In the genomic region with DNA sequence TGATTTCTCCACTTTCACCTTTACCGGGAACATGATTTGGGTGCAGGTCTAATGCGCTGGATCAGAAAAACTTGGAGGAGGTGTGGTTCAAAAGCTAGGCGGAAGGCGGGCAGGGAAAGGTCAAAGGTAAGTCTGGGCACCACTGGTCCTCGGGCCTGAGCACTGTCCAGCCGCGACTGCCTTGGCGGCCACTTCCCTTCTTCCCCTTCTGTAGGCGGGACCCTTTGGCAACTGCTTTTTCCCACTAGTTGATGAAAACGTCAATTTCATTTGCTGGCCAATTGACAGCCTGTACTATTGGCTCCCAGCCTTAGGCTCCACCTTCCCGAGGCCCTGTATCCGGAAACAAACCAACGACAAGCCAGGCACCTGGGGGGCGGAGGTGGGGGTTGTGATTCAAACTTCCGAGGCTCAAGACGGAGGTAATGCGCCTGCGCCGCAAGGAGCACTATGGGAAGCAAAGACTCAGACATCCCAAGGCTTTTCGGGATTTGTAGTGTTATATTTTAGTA, we compare ENCODE assay signal across 8 mouse cellular contexts. TPM values are rescaled to one million over a fixed set of nuclear protein-coding genes. Genes with fewer than 3 reads are reported as not detected.
DNase-seq lines count a peak whose midpoint lies in the region; ATAC-seq and TF ChIP-seq lines count a peak whose summit lies in the region.

A gene (minus strand): TSS at position 396 of the 512 bp plus-strand sequence.

- peak within 1 kb of the TSS; percentile 82 for H3K27ac ChIP-seq in forebrain, embryonic 10.5 days
- peak within 1 kb of the TSS; percentile 64 for H3K27ac ChIP-seq in heart, embryonic 15.5 days
- peak within 1 kb of the TSS; percentile 78 for H3K27ac ChIP-seq in liver, embryonic 14.5 days
- no peak within 1 kb of the TSS for H3K27ac ChIP-seq in neural tube, embryonic 11.5 days (ENCODE audit: low read depth, low read length)
- H3K27ac ChIP-seq in stomach, postnatal 0 days (replicated peaks) = peak within 1 kb of the TSS; percentile 71

- peak; percentile 79 to 85 for DNase-seq in CD8-positive naive resting alpha-beta T cell, adult 2 months (ENCODE audit: low read depth in 2 of 2, low spot score in 2 of 2)
- peak; percentile 90 for DNase-seq in c-Kit-positive CD71-negative TER-119-negative erythroid progenitor cells, embryonic 14.5 days (ENCODE audit: low read depth)
- peak; percentile 96 for DNase-seq in forebrain, embryonic 10.5 days (ENCODE audit: extremely low spot score, low spot score)
- DNase-seq in kidney, postnatal 25 days = peak; percentile 98 to 99
- peak; percentile 92 to 93 (median 93) for DNase-seq in liver, embryonic 14.5 days (ENCODE audit: low read depth in 3 of 3, low spot score in 3 of 3)
- DNase-seq in neural tube, embryonic 11.5 days (ENCODE audit: low spot score) = peak; percentile 96
- peak; percentile 97 for DNase-seq in stomach, postnatal 0 days (ENCODE audit: low spot score)

- no peak for TF ChIP-seq EP300 in liver, embryonic 14.5 days (IDR thresholded peaks at IDR 0.05; ENCODE audit: low read depth)
- peak; percentile 51 for TF ChIP-seq EP300 in stomach, postnatal 0 days (optimal IDR thresholded peaks at IDR 0.05)

- no peaks in the 10 kb centered on the region for H3K9me3 ChIP-seq in forebrain, embryonic 10.5 days
- no peaks in the 10 kb centered on the region for H3K9me3 ChIP-seq in heart, embryonic 15.5 days (replicated peaks)
- H3K9me3 ChIP-seq in liver, embryonic 14.5 days (ENCODE audit: control insufficient read depth, low read length) = no peaks in the 10 kb centered on the region
- no peaks in the 10 kb centered on the region for H3K9me3 ChIP-seq in neural tube, embryonic 11.5 days (ENCODE audit: control insufficient read depth, low read length)
- no peaks in the 10 kb centered on the region for H3K9me3 ChIP-seq in stomach, postnatal 0 days (ENCODE audit: control insufficient read depth, low read length)

- peaks cover 37% of the 10 kb centered on the region for H3K36me3 ChIP-seq in forebrain, embryonic 10.5 days (replicated peaks)
- H3K36me3 ChIP-seq in heart, embryonic 15.5 days = peaks cover 26% of the 10 kb centered on the region
- peaks cover 19% of the 10 kb centered on the region for H3K36me3 ChIP-seq in liver, embryonic 14.5 days (replicated peaks; ENCODE audit: control insufficient read depth, insufficient read depth, low read depth)
- peaks cover 15% of the 10 kb centered on the region for H3K36me3 ChIP-seq in neural tube, embryonic 11.5 days (ENCODE audit: control insufficient read depth, insufficient read depth, low read length)
- H3K36me3 ChIP-seq in stomach, postnatal 0 days (ENCODE audit: control insufficient read depth, insufficient read depth, low read length) = peaks cover 15% of the 10 kb centered on the region

- H3K9ac ChIP-seq in heart, embryonic 15.5 days = peak within 1 kb of the TSS; percentile 71
- H3K9ac ChIP-seq in liver, embryonic 14.5 days (replicated peaks) = peak within 1 kb of the TSS; percentile 77
- peak within 1 kb of the TSS; percentile 52 for H3K9ac ChIP-seq in neural tube, embryonic 11.5 days (ENCODE audit: low read length)
- peak within 1 kb of the TSS; percentile 61 for H3K9ac ChIP-seq in stomach, postnatal 0 days (ENCODE audit: low read length)

- peak within 1 kb of the TSS; percentile 76 for H3K4me3 ChIP-seq in forebrain, embryonic 10.5 days
- H3K4me3 ChIP-seq in heart, embryonic 15.5 days = peak within 1 kb of the TSS; percentile 76
- peak within 1 kb of the TSS; percentile 83 to 90 for H3K4me3 ChIP-seq in liver, embryonic 14.5 days (ENCODE audit: insufficient read depth in 1 of 2, low read depth in 2 of 2, low read length in 2 of 2)
- peak within 1 kb of the TSS; percentile 49 for H3K4me3 ChIP-seq in neural tube, embryonic 11.5 days (ENCODE audit: low read depth, low read length)
- peak within 1 kb of the TSS; percentile 62 for H3K4me3 ChIP-seq in stomach, postnatal 0 days (ENCODE audit: low read depth, low read length)

- 0 out of 2 replicates have a peak, but pooled peaks cover under 1% of the 10 kb centered on the region for H3K27me3 ChIP-seq in forebrain, embryonic 10.5 days (ENCODE audit: poor library complexity, severe bottlenecking)
- no peaks in the 10 kb centered on the region for H3K27me3 ChIP-seq in heart, embryonic 15.5 days
- H3K27me3 ChIP-seq in liver, embryonic 14.5 days (ENCODE audit: control insufficient read depth, insufficient read depth, low read length) = no peaks in the 10 kb centered on the region
- H3K27me3 ChIP-seq in neural tube, embryonic 11.5 days (ENCODE audit: control insufficient read depth, insufficient read depth, low read length) = no peaks in the 10 kb centered on the region
- H3K27me3 ChIP-seq in stomach, postnatal 0 days (ENCODE audit: control insufficient read depth, insufficient read depth, low read length) = no peaks in the 10 kb centered on the region

- ATAC-seq in heart, embryonic 15.5 days (replicated peaks; ENCODE audit: insufficient number of reproducible peaks, insufficient read depth, low FRiP score, low read depth) = peak; percentile 80
- peak; percentile 77 for ATAC-seq in liver, embryonic 14.5 days (ENCODE audit: insufficient read depth)
- peak; percentile 84 for ATAC-seq in neural tube, embryonic 11.5 days (ENCODE audit: insufficient read depth, low FRiP score, low TSS enrichment)
- ATAC-seq in stomach, postnatal 0 days (ENCODE audit: low FRiP score, low TSS enrichment) = peak; percentile 89

- TF ChIP-seq CTCF in liver, embryonic 14.5 days (IDR thresholded peaks at IDR 0.05; ENCODE audit: low read depth) = no peak
- TF ChIP-seq CTCF in stomach, postnatal 0 days (IDR thresholded peaks at IDR 0.05; ENCODE audit: low read depth) = no peak

- H3K4me1 ChIP-seq in forebrain, embryonic 10.5 days = peaks cover 38% of the 10 kb centered on the region
- peaks cover 38% of the 10 kb centered on the region for H3K4me1 ChIP-seq in heart, embryonic 15.5 days (replicated peaks)
- peaks cover 12 to 17% of the 10 kb centered on the region in 2 experiments for H3K4me1 ChIP-seq in liver, embryonic 14.5 days (replicated peaks; ENCODE audit: control insufficient read depth in 2 of 2, insufficient read depth in 2 of 2, low read length in 1 of 2)
- peaks cover 11% of the 10 kb centered on the region for H3K4me1 ChIP-seq in neural tube, embryonic 11.5 days (ENCODE audit: control insufficient read depth, insufficient read depth, low read length)
- 0 out of 2 replicates have a peak, but pooled peaks cover 3% of the 10 kb centered on the region for H3K4me1 ChIP-seq in stomach, postnatal 0 days (replicated peaks; ENCODE audit: control insufficient read depth, insufficient read depth)

- 0% methylated on average over 20 of the region's 20 CpGs for WGBS in forebrain, embryonic 10.5 days
- under 1% methylated on average over 20 of the region's 20 CpGs for WGBS in heart, embryonic 15.5 days
- under 1% methylated on average over 20 of the region's 20 CpGs for WGBS in liver, embryonic 14.5 days (ENCODE audit: insufficient replicate concordance)
- under 1% methylated on average over 20 of the region's 20 CpGs for WGBS in neural tube, embryonic 11.5 days
- WGBS in stomach, postnatal 0 days = 0% methylated on average over 20 of the region's 20 CpGs

- H3K4me2 ChIP-seq in heart, embryonic 15.5 days = peak within 1 kb of the TSS; percentile 93
- H3K4me2 ChIP-seq in liver, embryonic 14.5 days (ENCODE audit: low read depth) = peak within 1 kb of the TSS; percentile 92
- peak within 1 kb of the TSS; percentile 90 for H3K4me2 ChIP-seq in neural tube, embryonic 11.5 days (ENCODE audit: low read depth)
- peak within 1 kb of the TSS; percentile 73 for H3K4me2 ChIP-seq in stomach, postnatal 0 days (replicated peaks; ENCODE audit: low read depth)

RNA-seq across cellular contexts. Expression of the gene that starts here (rescaled TPM):
- 40.7 and 44.2 TPM in 2 replicates for polyA plus RNA-seq in forebrain, embryonic 10.5 days (2016; fragmentation: Nextera tagmentation; extraction: Ambion mirVana)
- polyA plus RNA-seq in heart, embryonic 15.5 days (2015; fragmentation: Nextera tagmentation; extraction: Ambion mirVana) = 32.7 and 33.1 TPM in 2 replicates
- 15.3 and 17.6 TPM in 2 replicates for polyA plus RNA-seq in liver, embryonic 14.5 days (2012; rRNA removed)
- 21.2 and 22.0 TPM in 2 replicates for polyA plus RNA-seq in liver, embryonic 14.5 days (2014; fragmentation: Nextera tagmentation; extraction: Ambion mirVana)
- polyA plus RNA-seq in neural tube, embryonic 11.5 days (2014; fragmentation: Nextera tagmentation; extraction: Ambion mirVana) = 46.2 and 47.0 TPM in 2 replicates
- polyA plus RNA-seq in stomach, postnatal 0 days (2015; fragmentation: Nextera tagmentation; extraction: Ambion mirVana) = 30.2 and 30.9 TPM in 2 replicates
